Mouse (Mus musculus): ENCODE results near the gene Naaladl1.
"Not testable (repeated sequence)": the region's sequence is repeated elsewhere in the genome, so short reads cannot be mapped to it uniquely, and the experiment has no call there.

Gene Naaladl1

GRCm38 (mm10) chr19:6130414-6131128 lies 25.0 kb downstream of the Naaladl1 start:
- not testable (repeated sequence) for DNase-seq (ENCODE audit: low spot score)

GRCm38 (mm10) chr19:6132171-6132827 lies 26.7 kb downstream of the Naaladl1 start:
- no peak for DNase-seq (ENCODE audit: low spot score)

GRCm38 (mm10) chr19:6133197-6133596 lies 27.6 kb downstream of the Naaladl1 start:
- DNase-seq (ENCODE audit: low spot score): not testable (repeated sequence)

GRCm38 (mm10) chr19:6136397-6136796 lies 30.8 kb downstream of the Naaladl1 start:
- no peak for DNase-seq (ENCODE audit: low spot score)

GRCm38 (mm10) chr19:6139701-6140100 lies 34.1 kb downstream of the Naaladl1 start:
- DNase-seq (ENCODE audit: low spot score): no peak

GRCm38 (mm10) chr19:6140374-6140677 lies 34.7 kb downstream of the Naaladl1 start:
- DNase-seq (ENCODE audit: low spot score): no peak

- DNase-seq (ENCODE audit: low spot score): peak; percentile 96
Observed at GRCm38 (mm10) chr19:6140678-6141393, 35.3 kb downstream of the Naaladl1 start, which contains the start of gene Batf2. TSS of gene Batf2 (plus strand) at chr19:6140983.

GRCm38 (mm10) chr19:6141394-6141749 lies 35.8 kb downstream of the Naaladl1 start, which contains the start of gene Arl2:
TSS of gene Arl2 (minus strand) at chr19:6141548.
- DNase-seq (ENCODE audit: low spot score): peak; percentile 93

GRCm38 (mm10) chr19:6144842-6145241 lies 39.3 kb downstream of the Naaladl1 start:
- DNase-seq (ENCODE audit: low spot score): no peak

- DNase-seq (ENCODE audit: low spot score): no peak
Observed at GRCm38 (mm10) chr19:6155174-6155573, 49.6 kb downstream of the Naaladl1 start.

GRCm38 (mm10) chr19:6156372-6156771 lies 50.8 kb downstream of the Naaladl1 start:
- DNase-seq (ENCODE audit: low spot score): peak; percentile 47

GRCm38 (mm10) chr19:6157220-6157619 lies 51.6 kb downstream of the Naaladl1 start:
- no peak for DNase-seq (ENCODE audit: low spot score)

- no peak for DNase-seq (ENCODE audit: low spot score)
Observed at GRCm38 (mm10) chr19:6163872-6164547, 58.4 kb downstream of the Naaladl1 start.

Measured in adipocyte (in vitro differentiated cells).